Mouse (Mus musculus) E14TG2a.4 (cell line): ENCODE data around the gene Foxe3.

ENCODE experiments used
- CTCF ChIP-seq: conservative IDR thresholded peaks from 2 replicates; pipeline ENCODE4 v1.5.1; 2014; ENCODE audit warnings: low read length
- NANOG ChIP-seq: IDR thresholded peaks from 2 replicates; pipeline ENCODE4 v1.6.1; 2014; ENCODE audit warnings: borderline replicate concordance, low read length, mixed read lengths
- POU5F1 ChIP-seq: IDR thresholded peaks from 2 replicates; pipeline ENCODE4 v1.6.1; 2014; ENCODE audit warnings: low read length, borderline replicate concordance

- TF ChIP-seq CTCF = no peak
- no peak for TF ChIP-seq NANOG
- TF ChIP-seq POU5F1 = no peak
Measured at GRCm38 (mm10) chr4:114938248-114938647, 12.4 kb upstream of the Foxe3 start.
